Mouse (Mus musculus): ENCODE results near the gene Pcdh18.

The Pcdh18 gene

DNA sequence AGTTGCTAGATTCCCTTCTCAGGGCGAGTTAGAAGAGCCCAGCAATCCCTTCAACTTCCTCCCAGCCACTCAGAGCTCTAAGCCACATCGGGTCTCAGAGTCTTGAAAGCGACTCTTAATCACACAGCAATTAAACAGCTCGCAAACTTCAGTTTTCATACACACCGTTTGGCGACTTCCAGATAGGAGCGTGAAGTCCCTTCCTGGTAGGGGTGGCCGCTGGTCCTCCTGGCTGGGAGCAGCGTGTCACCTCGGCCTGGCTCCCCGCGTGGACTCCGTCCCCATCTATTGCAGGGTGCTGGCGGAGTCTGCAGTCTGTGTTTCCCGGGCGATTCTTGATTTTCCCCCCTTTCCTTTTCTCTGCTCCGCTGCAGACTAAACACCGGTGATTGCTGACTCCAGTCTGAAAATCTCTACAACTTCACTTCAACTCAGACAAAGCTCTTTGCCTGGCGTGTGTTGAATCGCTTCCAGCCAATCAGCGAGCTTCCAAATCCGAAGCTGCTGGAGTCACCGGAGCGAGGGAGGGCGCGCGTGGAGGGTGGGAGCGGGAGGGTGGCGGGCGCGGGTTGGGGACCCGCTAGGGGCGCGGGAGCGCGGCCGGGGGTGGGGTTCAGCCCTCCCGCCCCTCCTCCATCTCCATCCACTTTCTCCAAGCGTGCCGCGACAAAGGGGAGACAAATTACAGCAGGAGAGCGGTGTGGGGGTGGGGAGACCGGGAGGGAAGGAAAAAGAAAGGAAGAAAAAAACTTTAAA is at the start of gene Pcdh18:
Gene Pcdh18 (minus strand): TSS at position 456 of the 756 bp plus-strand sequence.
- peak; percentile 82 for DNase-seq (ENCODE audit: low spot score)

DNA sequence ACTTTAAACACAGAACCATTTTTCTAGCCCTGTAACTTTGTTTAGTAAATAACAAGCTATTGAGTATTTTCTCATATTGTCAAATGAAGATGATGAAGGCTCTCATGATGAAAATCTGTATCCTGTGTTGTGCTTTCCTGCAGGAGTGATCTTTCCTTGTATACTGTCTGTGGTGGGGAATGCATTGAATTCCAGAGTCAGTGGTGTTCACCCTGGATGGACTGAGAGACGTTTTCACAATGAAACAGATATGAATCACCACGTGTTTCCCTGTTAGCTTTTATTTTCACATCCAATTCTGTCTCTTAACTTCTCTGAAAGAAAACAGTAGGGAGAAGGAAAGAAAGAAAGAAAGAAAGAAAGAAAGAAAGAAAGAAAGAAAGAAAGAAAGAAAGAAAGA is 49.7 kb upstream of the Pcdh18 start:
- no peak for DNase-seq (ENCODE audit: low spot score)

DNA sequence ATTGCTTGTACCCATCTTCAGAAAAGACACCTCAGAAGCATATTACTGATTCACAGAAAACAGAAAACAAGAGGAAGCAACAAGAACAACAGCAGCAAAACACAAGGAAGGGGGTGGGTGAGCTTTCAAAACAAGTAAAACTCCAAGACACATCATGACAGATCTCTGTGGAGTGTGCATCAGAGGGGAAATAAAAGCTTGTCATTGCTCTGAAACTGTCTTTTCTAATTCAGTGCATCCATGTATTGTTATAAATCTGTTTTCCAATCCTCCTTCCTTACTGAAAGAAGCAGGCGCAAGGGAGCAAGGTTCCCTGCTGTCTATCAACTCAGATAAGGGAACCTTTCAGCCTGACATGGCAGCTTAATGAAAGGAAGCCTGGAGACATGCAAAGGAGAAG is 48.4 kb upstream of the Pcdh18 start:
- no peak for DNase-seq (ENCODE audit: low spot score)

DNA sequence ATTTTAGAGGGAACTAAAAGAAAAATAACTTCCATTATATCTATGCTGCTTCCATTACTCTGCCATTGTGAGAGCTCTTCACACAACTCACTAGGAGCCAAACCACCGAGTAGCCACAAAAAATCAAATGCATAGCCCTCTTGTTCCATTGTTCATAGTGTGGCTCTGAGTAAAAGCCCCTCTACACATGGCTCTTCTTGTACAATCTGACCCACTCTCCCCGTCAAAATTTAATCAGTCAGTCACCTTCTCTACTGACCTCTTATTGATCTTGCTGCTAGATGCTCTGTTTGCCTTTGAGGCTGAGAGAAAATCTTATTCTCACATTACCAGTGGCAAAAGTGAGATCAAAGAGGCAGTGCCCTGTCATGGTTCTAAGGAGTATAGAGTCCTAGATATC is 31.2 kb upstream of the Pcdh18 start:
- DNase-seq (ENCODE audit: low spot score): no peak

DNA sequence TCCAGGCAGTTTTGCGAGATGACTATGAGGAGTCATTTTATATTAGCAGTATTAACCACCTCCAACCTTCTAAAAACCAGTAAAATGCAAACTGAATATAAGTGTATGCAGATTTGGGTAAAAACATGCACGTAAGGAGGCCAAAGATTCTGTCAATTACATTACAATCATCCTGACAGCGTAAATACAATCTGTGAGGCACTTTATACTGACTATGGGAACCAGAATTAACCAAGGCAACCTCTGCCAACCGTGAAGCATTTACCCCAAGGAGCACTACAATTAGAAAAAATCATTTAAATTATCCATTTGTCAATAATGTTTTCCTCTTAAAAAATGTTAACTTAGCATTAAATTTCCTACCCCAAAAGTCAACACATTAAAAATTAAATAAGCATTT is 30.6 kb upstream of the Pcdh18 start:
- no peak for DNase-seq (ENCODE audit: low spot score)

DNA sequence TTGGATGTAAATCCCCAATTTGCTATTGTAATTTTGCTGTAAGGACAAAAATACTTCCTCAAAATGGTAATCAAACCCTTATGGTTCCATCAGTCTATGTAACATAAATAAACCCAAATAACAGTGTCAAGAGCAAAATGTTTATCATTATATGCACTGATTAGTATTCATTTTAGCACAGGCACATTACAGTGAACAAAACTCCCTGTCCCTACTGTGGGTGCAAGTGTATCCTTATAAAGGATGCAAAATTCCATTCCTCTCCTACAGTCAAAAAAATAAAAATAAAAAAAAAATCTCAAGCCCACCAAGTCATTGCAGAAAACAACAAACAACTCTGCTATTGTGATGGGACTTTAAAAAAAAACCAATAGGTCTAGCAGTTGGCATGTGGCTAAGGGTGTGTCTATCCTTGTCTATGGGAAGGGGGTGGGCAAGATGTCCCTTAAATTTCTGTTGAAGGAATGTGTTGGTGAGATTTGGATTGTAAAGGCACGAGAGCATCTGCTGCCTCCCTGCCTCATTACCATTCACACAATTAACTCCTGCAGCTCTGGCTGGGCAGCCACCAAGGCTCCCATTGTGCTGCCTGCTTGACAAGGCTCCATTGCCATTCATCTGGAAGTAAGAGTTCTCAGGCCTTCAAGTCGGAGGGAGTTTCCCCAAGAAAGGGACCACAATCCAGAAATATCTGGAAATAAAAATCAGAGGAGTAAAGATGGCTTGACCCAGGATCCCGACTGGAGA is 12.0 kb upstream of the Pcdh18 start:
- DNase-seq (ENCODE audit: low spot score): no peak

DNA sequence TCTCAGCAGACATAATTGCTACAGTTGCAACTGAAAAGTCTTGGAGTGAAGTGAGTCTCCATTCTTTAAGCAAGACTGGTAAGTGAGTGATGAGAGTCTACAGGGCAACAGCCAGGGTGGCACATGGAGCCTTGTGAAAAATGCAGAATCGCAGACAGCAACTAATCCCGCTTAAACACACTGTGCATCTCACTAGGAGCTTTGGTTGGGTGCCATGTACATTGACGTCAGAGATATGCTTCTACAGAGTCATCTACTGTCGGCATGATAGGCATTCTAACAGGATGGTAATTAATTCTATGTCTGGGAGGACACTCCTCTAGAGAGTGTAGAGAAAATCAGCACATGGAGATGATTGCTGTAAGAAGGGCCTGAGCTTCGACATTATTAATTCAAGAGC is 5.6 kb upstream of the Pcdh18 start:
- no peak for DNase-seq (ENCODE audit: low spot score)

DNA sequence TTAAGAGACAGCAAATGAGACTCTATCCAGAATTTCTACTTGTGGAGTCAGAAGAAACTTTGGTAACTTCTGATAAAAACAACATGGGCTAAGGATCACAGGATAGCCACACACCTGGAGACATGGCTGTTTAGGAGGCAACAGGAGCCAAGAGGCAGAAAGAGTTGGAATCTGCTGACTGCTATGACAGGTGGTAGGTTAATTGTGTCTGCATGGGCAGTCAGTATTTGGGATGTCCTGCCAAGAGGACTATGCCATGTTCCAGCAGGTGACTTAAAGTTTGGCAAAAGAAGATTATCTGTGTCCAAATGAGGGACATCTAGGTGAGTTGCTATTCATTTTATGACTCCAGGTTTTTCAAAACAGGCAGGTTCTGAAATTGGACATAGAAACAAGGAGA is 4.8 kb upstream of the Pcdh18 start:
- no peak for DNase-seq (ENCODE audit: low spot score)

DNA sequence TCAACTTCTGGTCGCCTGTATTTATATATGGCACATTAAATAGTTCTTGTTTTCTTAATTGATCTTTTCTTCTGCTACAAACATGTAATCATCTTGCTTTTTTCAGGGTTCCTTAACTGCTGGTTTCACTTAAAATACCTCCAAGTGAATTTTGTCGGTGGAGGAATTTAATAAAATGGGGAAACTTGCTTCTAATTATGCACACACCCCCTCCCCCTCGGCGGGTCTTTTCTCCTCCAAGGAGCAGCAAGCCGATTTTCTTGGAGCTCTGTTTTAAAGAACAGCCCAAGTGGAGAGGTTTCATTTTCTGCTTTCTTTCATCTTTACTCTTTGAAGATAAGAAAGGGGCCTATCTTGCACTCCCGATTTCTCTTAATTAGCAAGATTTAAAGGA is 498 bp upstream of the Pcdh18 start:
- no peak for DNase-seq (ENCODE audit: low spot score)

DNA sequence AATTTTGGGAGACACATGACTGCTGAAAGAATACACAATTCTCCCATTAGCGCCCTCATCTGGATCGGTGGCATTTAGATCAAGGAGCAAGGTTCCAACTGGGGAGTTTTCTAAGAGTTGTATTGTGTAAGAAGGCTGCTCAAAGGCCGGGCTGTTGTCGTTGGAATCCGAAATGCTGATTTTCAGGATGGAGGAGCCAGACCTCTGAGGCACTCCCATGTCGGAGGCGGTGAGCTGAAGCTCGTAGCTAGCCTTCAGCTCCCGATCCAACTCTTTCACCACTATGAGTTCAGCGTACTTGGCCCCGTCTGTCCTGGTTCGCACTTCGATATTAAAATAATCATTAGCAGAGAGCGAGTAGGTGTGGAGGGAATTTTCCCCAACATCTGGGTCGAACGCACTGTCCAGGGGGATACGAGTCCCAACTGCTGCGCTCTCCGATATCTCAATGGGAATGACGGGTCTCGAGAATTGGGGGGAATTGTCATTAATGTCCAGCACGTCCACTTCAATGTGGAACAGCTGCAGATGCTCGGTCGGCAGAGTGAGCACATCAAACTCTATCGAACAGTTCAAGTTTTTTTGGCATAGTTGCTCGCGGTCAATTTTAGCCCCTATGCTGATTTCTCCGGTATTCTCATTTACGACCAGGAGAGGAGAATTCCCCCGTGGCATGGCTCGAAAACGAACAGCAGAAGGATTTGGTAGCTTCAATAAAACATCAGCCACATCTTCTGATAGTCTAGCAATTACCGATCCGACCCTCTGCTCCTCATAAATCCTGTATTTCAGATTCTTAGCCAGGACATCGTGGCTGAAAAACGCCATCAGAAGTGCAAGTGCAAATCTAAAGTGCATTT is 909 bp downstream of the Pcdh18 start:
- peak; percentile 17 for DNase-seq (ENCODE audit: low spot score)

DNA sequence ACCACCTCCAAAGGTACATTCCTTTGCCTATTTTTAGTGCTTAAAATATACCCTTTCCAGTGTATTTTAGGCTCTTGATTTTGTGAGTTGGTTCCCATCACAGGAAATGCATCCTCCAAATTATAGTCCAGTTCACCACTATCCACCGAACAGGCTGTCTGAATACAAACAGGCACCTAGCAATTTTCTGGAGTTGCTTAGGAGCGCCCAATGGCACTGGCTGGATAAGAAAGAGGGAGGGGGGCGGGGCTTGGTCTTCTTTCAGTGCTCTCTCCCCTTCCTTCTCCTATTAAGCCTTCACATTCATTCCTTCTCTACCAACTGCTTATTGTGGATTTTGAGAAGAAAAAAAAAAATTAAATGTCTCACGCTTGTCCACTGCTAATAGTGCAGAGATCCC is 4.4 kb downstream of the Pcdh18 start:
- DNase-seq (ENCODE audit: low spot score): no peak

DNA sequence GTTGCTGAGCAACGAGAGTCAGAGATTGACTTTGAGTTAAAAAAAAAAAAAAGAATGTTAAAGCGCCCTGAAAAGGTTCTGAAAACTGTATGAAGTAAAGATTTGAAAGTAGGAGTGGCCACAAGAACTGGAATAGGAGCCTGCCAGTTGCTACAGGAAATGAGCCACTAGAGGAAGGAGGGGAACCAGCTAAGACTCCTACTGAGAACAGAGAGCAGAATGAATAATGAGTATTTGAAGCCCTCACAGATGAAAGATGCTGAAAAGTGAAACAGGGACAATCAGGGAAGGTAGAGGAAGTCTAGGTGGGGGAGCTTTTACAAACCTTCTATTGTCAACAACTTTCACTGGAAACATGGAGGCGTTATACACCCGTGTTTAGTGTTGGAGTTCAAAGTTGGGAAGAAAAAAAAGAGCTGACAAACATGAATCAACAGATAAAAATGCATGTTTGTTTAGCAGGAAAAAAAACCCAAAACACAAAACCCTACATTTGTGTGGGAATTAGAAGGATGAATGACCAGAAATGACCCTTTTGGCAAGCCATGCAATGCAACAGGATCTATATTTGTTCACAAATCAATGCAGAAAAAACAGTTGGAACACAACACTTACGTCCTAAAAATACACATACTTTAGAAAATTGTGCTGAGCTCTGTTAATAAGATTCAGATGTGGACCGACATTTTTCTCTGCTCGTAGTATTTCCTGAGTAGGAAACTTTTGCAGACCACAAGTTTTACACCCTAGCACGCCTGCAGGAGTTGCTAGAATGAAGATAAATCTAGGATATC is 7.4 kb downstream of the Pcdh18 start:
- no peak for DNase-seq (ENCODE audit: low spot score)

DNA sequence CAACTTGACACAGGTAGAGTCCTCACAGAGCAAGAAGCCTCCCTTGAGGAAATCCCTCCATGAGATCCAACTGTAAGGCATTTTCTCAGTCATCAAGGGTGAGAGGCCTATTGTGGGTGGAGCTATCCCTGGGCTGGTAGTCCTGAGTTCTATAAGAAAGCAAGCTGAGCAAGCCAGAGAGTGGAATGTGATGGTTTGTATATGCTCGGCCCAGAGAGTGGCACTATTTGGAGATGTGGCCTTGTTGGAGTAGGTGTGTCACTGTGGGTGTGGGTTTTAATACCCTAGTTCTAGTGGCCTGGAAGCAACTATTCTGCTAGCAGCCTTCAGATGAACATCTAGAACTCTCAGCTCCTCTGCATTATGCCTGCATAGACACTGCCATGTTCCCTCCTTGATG is 9.1 kb downstream of the Pcdh18 start:
- DNase-seq (ENCODE audit: low spot score): no peak

DNA sequence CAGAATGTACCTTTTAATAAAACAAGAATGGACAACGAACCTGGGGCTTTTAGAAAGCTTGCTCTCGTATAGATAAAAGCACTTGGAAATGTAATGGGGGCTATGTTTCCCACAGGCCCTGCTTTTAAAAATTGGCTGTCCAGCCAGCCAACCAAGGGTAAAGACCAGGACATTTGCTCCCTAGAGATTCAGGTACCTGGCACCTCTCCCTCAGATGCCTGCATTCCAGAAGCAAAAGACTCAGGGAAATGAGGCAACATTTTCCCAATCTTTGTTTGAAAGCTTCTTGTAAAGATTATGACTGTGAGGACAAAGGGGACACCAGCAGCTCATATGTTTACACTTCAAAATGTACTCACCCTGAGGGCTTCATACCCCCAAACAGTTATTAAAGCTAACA is 18.1 kb downstream of the Pcdh18 start:
- DNase-seq (ENCODE audit: low spot score): no peak

DNA sequence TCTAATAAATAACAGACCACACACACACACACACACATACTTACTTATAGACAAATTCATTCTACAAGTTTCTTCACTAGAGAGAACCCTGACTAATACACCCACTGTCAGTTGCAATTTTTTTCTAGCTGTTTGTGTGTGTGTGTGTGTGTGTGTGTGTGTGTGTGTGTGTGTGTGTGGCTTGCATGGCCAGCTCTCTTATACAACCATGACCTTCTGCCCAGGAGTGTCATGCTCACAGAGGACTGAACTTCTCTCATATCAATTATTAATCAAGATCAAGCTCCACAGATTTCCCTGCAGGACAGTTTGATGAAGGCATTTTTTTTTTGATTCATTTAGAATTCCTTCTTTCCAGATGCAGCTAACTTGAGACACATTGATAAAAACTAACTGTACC is 18.6 kb downstream of the Pcdh18 start:
- DNase-seq (ENCODE audit: low spot score): no peak

DNA sequence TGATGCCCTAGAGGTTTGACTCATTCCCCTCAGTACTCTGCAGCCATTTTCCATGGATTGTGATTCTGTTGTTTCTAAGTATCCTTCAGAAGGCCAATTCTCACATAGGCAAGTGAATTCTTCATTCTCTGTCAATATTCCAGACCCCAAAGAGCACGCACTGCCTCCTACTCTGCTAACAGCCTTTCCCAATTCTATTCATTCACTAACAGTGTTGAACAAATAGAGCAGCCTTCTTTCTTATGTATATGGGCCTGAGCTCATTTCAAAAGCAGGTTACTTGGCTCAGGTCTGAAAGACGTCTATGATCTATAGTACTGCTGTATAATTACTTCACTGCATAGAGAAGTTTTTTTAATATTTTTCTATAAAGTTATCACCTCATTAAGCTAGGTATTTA is 50.6 kb downstream of the Pcdh18 start:
- no peak for DNase-seq (ENCODE audit: low spot score)

DNA sequence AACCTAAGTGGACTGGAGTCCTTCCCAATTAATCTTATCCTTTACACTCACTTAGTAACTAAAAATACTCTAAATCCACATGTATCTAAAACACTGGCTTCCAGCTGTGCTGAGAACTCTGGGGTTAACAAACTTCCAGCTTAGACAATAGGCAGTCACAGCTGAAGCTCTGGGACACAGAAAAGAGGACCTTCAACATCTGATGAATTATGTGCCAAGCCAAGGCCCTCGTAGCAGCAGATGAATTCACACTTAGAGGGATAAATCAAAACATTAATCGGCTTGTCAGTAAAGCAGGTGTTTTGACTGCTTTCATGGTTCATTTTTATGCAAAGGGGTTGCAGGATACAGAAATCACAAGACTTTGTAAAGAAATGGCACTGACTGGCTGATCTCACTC is 57.2 kb downstream of the Pcdh18 start:
- DNase-seq (ENCODE audit: low spot score): no peak
